Mouse (Mus musculus): ENCODE data around the gene Hpca. TPM values are rescaled to one million over a fixed set of nuclear protein-coding genes. Genes with fewer than 3 reads are reported as not detected.
A peak's percentile ranks its signal among the peaks of the same experiment; 100 is the strongest.

Gene Hpca
- polyA plus RNA-seq, 1 experiment = not detected

- H3K4me1 ChIP-seq (ENCODE audit: control insufficient read depth) = peaks cover 66% of the 10 kb centered on the region
These were observed 15.8 kb upstream of the Hpca start for GRCm38 (mm10) chr4:129137392-129138321.

GRCm38 (mm10) chr4:129136579-129137391 is 14.9 kb upstream of the Hpca start, which contains the start of gene Fndc5:
Fndc5 (plus strand) TSS chr4:129136999.
- peaks cover 71% of the 10 kb centered on the region for H3K27me3 ChIP-seq (ENCODE audit: control insufficient read depth)

More at GRCm38 (mm10) chr4:129137392-129138321, 15.8 kb upstream of the Hpca start:
- TF ChIP-seq TAL1 (IDR thresholded peaks at IDR 0.05; ENCODE audit: low read length) = no peak
- no peak for TF ChIP-seq GATA1 (IDR thresholded peaks at IDR 0.05; ENCODE audit: low read length)
- H3K4me3 ChIP-seq (replicated peaks) = no peak overlapping the region
- H3K27me3 ChIP-seq (ENCODE audit: control insufficient read depth) = peaks cover 63% of the 10 kb centered on the region
- peaks cover 5% of the 10 kb centered on the region; the same call in 1 of the 2 replicates for H3K9me3 ChIP-seq (ENCODE audit: control insufficient read depth, low read length)
- H3K36me3 ChIP-seq (ENCODE audit: control insufficient read depth) = peaks cover 2% of the 10 kb centered on the region; the same call in 1 of the 2 replicates

GRCm38 (mm10) chr4:129136189-129136578 is 14.3 kb upstream of the Hpca start:
- Histone ChIP-seq H3K4me3 (replicated peaks) (peak overlapping the region; percentile 39), H3K9me3 (ENCODE audit: control insufficient read depth, low read length) (peaks cover 5% of the 10 kb centered on the region; the same call in 1 of the 2 replicates), H3K4me1 (ENCODE audit: control insufficient read depth) (peaks cover 52% of the 10 kb centered on the region), H3K36me3 (ENCODE audit: control insufficient read depth) (no peaks in the 10 kb centered on the region), H3K27me3 (ENCODE audit: control insufficient read depth) (peaks cover 77% of the 10 kb centered on the region)
- TF ChIP-seq GATA1 (IDR thresholded peaks at IDR 0.05; ENCODE audit: low read length) = no peak
- TF ChIP-seq TAL1 (IDR thresholded peaks at IDR 0.05; ENCODE audit: low read length) = no peak

More at GRCm38 (mm10) chr4:129136579-129137391, 14.9 kb upstream of the Hpca start, which contains the start of gene Fndc5:
- H3K4me1 ChIP-seq (ENCODE audit: control insufficient read depth) = peaks cover 57% of the 10 kb centered on the region
- H3K36me3 ChIP-seq (ENCODE audit: control insufficient read depth) = no peaks in the 10 kb centered on the region
- H3K4me3 ChIP-seq (replicated peaks) = peak within 1 kb of the TSS; percentile 48
- peaks cover 5% of the 10 kb centered on the region; the same call in 1 of the 2 replicates for H3K9me3 ChIP-seq (ENCODE audit: control insufficient read depth, low read length)
- TF ChIP-seq GATA1 (IDR thresholded peaks at IDR 0.05; ENCODE audit: low read length) = no peak
- TF ChIP-seq TAL1 (IDR thresholded peaks at IDR 0.05; ENCODE audit: low read length) = no peak

GRCm38 (mm10) chr4:129135637-129136036 is 13.8 kb upstream of the Hpca start:
- peaks cover 5% of the 10 kb centered on the region; the same call in 1 of the 2 replicates for H3K9me3 ChIP-seq (ENCODE audit: control insufficient read depth, low read length)
- no peak overlapping the region for H3K4me3 ChIP-seq (replicated peaks)
- H3K27me3 ChIP-seq (ENCODE audit: control insufficient read depth) = peaks cover 83% of the 10 kb centered on the region
- H3K4me1 ChIP-seq (ENCODE audit: control insufficient read depth) = peaks cover 51% of the 10 kb centered on the region
- no peak for TF ChIP-seq GATA1 (IDR thresholded peaks at IDR 0.05; ENCODE audit: low read length)
- TF ChIP-seq TAL1 (IDR thresholded peaks at IDR 0.05; ENCODE audit: low read length) = no peak
- no peaks in the 10 kb centered on the region for H3K36me3 ChIP-seq (ENCODE audit: control insufficient read depth)

- Histone ChIP-seq H3K4me1 (ENCODE audit: control insufficient read depth) (peaks cover 49% of the 10 kb centered on the region), H3K27me3 (ENCODE audit: control insufficient read depth) (peaks cover 88% of the 10 kb centered on the region), H3K9me3 (ENCODE audit: control insufficient read depth, low read length) (peaks cover 5% of the 10 kb centered on the region; the same call in 1 of the 2 replicates), H3K4me3 (replicated peaks) (no peak overlapping the region), H3K36me3 (ENCODE audit: control insufficient read depth) (no peaks in the 10 kb centered on the region)
- TF ChIP-seq TAL1 (IDR thresholded peaks at IDR 0.05; ENCODE audit: low read length) (no peak), GATA1 (IDR thresholded peaks at IDR 0.05; ENCODE audit: low read length) (no peak)
These were observed 13.2 kb upstream of the Hpca start for GRCm38 (mm10) chr4:129134799-129135585.

- Histone ChIP-seq H3K9me3 (ENCODE audit: control insufficient read depth, low read length) (no peaks in the 10 kb centered on the region; the same call in 1 of the 2 replicates), H3K4me1 (ENCODE audit: control insufficient read depth) (peaks cover 23% of the 10 kb centered on the region), H3K27me3 (ENCODE audit: control insufficient read depth) (peaks cover 85% of the 10 kb centered on the region), H3K4me3 (replicated peaks) (no peak overlapping the region), H3K36me3 (ENCODE audit: control insufficient read depth) (no peaks in the 10 kb centered on the region)
- TF ChIP-seq GATA1 (IDR thresholded peaks at IDR 0.05; ENCODE audit: low read length) (no peak), TAL1 (IDR thresholded peaks at IDR 0.05; ENCODE audit: low read length) (no peak)
These were observed 9.0 kb upstream of the Hpca start for GRCm38 (mm10) chr4:129130755-129131303.

- no peaks in the 10 kb centered on the region for H3K9me3 ChIP-seq (ENCODE audit: control insufficient read depth, low read length)
- no peak overlapping the region for H3K4me3 ChIP-seq (replicated peaks)
- H3K36me3 ChIP-seq (ENCODE audit: control insufficient read depth) = no peaks in the 10 kb centered on the region
- TF ChIP-seq TAL1 (IDR thresholded peaks at IDR 0.05; ENCODE audit: low read length) (no peak), GATA1 (IDR thresholded peaks at IDR 0.05; ENCODE audit: low read length) (no peak)
- H3K27me3 ChIP-seq (ENCODE audit: control insufficient read depth) = peaks cover 85% of the 10 kb centered on the region
- H3K4me1 ChIP-seq (ENCODE audit: control insufficient read depth) = peaks cover 30% of the 10 kb centered on the region
These were observed 8.3 kb upstream of the Hpca start for GRCm38 (mm10) chr4:129130149-129130548.

GRCm38 (mm10) chr4:129129387-129129786 is 7.6 kb upstream of the Hpca start:
- no peak for TF ChIP-seq TAL1 (IDR thresholded peaks at IDR 0.05; ENCODE audit: low read length)
- TF ChIP-seq GATA1 (IDR thresholded peaks at IDR 0.05; ENCODE audit: low read length) = no peak
- Histone ChIP-seq H3K27me3 (ENCODE audit: control insufficient read depth) (peaks cover 85% of the 10 kb centered on the region), H3K36me3 (ENCODE audit: control insufficient read depth) (no peaks in the 10 kb centered on the region), H3K9me3 (ENCODE audit: control insufficient read depth, low read length) (no peaks in the 10 kb centered on the region), H3K4me1 (ENCODE audit: control insufficient read depth) (peaks cover 30% of the 10 kb centered on the region), H3K4me3 (replicated peaks) (no peak overlapping the region)
